Mouse (Mus musculus): Measurements from ENCODE around the gene Gpc5. TPM values are rescaled to one million over a fixed set of nuclear protein-coding genes. Genes with fewer than 3 reads are reported as not detected.
A peak's percentile ranks its signal among the peaks of the same experiment; 100 is the strongest.

Gene Gpc5
- polyA plus RNA-seq, 1 experiment from 2014 or later: 1.9 TPM

DNA sequence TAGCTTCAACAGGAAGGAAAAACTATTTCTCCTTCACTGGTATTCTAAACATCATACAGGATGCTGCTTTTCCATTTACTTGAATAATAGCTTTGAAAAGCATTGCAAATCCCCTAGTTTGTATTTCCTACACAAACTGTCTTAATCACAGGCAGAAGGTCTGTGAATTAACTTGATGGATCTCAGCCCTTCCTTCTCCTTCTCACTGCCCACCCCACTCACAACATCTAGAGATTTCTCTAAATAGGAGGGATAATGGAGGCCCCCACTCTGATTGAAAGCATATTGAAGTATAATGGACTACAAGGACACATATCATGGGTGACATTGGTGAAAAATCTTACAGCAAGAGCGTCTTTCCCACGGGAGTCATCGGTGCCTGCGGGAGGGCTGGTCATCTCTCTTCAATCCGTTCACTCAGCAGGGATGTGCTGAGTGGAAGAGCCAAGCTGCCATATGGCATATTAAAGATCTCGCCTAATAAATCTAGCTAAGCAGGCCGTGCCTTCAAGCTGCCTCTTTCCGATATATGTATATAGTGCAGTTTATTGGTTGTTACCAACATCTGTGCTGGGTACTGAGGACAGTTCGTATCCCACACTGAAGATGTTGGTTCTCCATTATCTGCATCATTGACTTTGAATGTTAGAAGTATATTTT is 1466.3 kb downstream of the Gpc5 start:
- H3K27me3 ChIP-seq (replicated peaks; ENCODE audit: control insufficient read depth, insufficient read depth, low read length): no peaks in the 10 kb centered on the region
- no peaks in the 10 kb centered on the region for H3K9me3 ChIP-seq (replicated peaks; ENCODE audit: control insufficient read depth, low read length)
- H3K36me3 ChIP-seq (ENCODE audit: control insufficient read depth, insufficient read depth, low read length): no peaks in the 10 kb centered on the region
- ATAC-seq (no peak), DNase-seq (ENCODE audit: low spot score) (no peak)
- 88% methylated on average over 9 of the region's 9 CpGs for WGBS
- H3K4me3 ChIP-seq (ENCODE audit: low read depth, low read length): no peak overlapping the region
- H3K4me2 ChIP-seq (ENCODE audit: low read length): no peak overlapping the region
- H3K27ac ChIP-seq (ENCODE audit: low read depth, low read length): no peak overlapping the region
- H3K4me1 ChIP-seq (ENCODE audit: control insufficient read depth, insufficient read depth, low read length): peaks cover under 1% of the 10 kb centered on the region; the same call in 1 of the 2 replicates
- no peak overlapping the region for H3K9ac ChIP-seq (ENCODE audit: low read length)

DNA sequence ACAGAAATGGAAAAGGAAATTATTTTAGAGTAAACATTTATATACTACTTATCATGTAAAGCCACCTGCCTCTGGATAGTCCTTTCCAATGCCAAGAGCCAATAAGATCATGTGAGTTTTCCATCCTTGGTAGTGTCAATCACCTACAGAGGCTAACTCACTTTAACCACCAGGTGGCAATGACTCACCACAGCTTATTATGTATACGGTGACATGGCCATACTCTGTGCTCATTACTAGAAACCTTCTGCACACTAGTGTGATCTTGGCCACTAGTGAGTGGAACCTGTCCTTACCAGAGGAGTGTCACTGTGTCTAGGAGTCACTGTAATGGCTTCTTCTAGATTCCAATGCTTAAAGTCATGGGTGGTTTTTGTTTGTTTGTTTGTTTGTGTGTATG is 1468.0 kb downstream of the Gpc5 start:
- H3K9ac ChIP-seq (ENCODE audit: low read length): no peak overlapping the region
- peak; percentile 59 for DNase-seq (ENCODE audit: low spot score)
- peak; percentile 76 for ATAC-seq
- no peaks in the 10 kb centered on the region for H3K27me3 ChIP-seq (replicated peaks; ENCODE audit: control insufficient read depth, insufficient read depth, low read length)
- no peaks in the 10 kb centered on the region for H3K36me3 ChIP-seq (ENCODE audit: control insufficient read depth, insufficient read depth, low read length)
- 22% methylated on average over 1 of the region's 1 CpGs for WGBS
- no peak overlapping the region for H3K4me2 ChIP-seq (ENCODE audit: low read length)
- H3K9me3 ChIP-seq (replicated peaks; ENCODE audit: control insufficient read depth, low read length): no peaks in the 10 kb centered on the region
- no peak overlapping the region for H3K4me3 ChIP-seq (ENCODE audit: low read depth, low read length)
- H3K4me1 ChIP-seq (ENCODE audit: control insufficient read depth, insufficient read depth, low read length): no peaks in the 10 kb centered on the region
- H3K27ac ChIP-seq (ENCODE audit: low read depth, low read length): no peak overlapping the region

MicroRNAs encoded within 50 kb of the gene (microRNA counts, 519-probe panel; counts per million panel counts)
- 3,282 counts per million, percentile 28 among the panel's probes with 10 or more counts for microRNA mmu-miR-18a
- microRNA mmu-miR-19a: 6,455 counts per million, percentile 94 among the panel's probes with 10 or more counts
- 6,192 counts per million, percentile 91 among the panel's probes with 10 or more counts for microRNA mmu-miR-19b
- microRNA mmu-miR-20a+mmu-miR-20b: 6,843 counts per million, percentile 98 among the panel's probes with 10 or more counts
- 2,070 counts per million, percentile 7 among the panel's probes with 10 or more counts for microRNA mmu-miR-92a

Small RNAs within 50 kb of the gene (microRNA-seq; reads per million reads assigned to microRNA genes)
- 29,635 reads per million, percentile 99 among the genes with 10 or more reads in this experiment for gene Mir17
- 3,961 reads per million, percentile 91 among the genes with 10 or more reads in this experiment for gene Mir18
- 33.9 reads per million, percentile 44 among the genes with 10 or more reads in this experiment for gene Mir19a
- gene Mir19b-1: 9.0 reads per million, percentile 32 among the genes with 10 or more reads in this experiment
- 10,533 reads per million, percentile 97 among the genes with 10 or more reads in this experiment for gene Mir20a
- 1,388 reads per million, percentile 82 among the genes with 10 or more reads in this experiment for gene Mir92-1
